Mouse (Mus musculus): Measurements from ENCODE around the gene Evi5. TPM values are rescaled to one million over a fixed set of nuclear protein-coding genes. Genes with fewer than 3 reads are reported as not detected.

Evi5 gene
- polyA plus RNA-seq, 1 experiment from 2014 or later: 58.5 TPM

DNA sequence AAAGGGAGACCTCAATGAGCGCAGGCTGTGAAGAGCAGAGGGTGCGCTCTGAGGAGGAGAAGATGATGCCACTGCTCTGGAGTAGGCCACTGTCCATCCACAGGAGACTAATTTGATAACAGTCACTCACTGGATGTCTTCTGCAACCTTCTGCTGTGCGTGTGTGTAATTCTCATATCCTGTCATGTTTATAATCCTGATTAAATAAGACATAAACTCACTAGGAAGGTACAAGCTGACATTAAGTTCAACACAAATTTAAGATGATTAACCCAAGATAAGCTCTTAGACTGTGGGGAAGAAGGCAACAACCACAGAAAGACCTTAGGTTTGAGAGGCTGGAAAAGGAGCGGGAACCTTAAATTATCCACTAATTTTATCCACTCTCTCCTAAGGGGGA, 109.0 kb downstream of the Evi5 start:
- no peak for ATAC-seq (ENCODE audit: low read depth)
- no peak overlapping the region for H3K27ac ChIP-seq (replicated peaks; ENCODE audit: low read depth, low read length)

DNA sequence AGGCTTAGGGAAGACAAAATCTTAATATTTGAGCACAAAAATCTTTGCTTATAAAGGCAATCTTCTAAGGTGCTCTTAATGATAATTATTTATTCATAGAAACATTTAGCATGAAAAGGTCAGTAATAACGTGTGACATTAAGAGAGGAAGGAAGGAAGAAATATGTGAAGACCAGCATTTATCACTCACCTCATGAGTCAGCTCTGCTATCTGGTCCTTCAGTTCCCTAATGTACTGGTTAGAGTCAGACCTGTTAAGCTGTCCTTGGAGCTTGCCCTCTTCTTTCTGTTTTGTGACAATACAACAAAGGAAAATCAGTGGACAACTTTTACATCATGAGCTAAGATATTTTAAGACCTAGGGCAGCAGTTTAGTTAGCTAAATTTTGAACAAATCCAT, 110.4 kb downstream of the Evi5 start:
- peaks cover 5% of the 10 kb centered on the region; the same call in 1 of the 2 replicates for H3K36me3 ChIP-seq (ENCODE audit: control insufficient read depth, insufficient read depth, low read length)
- no peaks in the 10 kb centered on the region for H3K27me3 ChIP-seq (replicated peaks; ENCODE audit: control insufficient read depth, insufficient read depth, low read length)
- H3K4me3 ChIP-seq (ENCODE audit: low read depth, low read length): no peak overlapping the region
- peaks cover 3% of the 10 kb centered on the region; the same call in 1 of the 2 replicates for H3K9me3 ChIP-seq (ENCODE audit: control insufficient read depth, low read length)
- H3K4me2 ChIP-seq (ENCODE audit: low read depth, low read length): no peak overlapping the region
- DNase-seq (ENCODE audit: low spot score) (no peak), ATAC-seq (ENCODE audit: low read depth) (no peak)
- no peak overlapping the region for H3K27ac ChIP-seq (replicated peaks; ENCODE audit: low read depth, low read length)
- no peak overlapping the region for H3K9ac ChIP-seq (ENCODE audit: low read depth, low read length)
- no peaks in the 10 kb centered on the region for H3K4me1 ChIP-seq (ENCODE audit: control insufficient read depth, insufficient read depth, low read length)
- WGBS: 71% methylated on average over 1 of the region's 1 CpGs

More for the DNA sequence above, 109.0 kb downstream of the Evi5 start:
- no peak overlapping the region for H3K9ac ChIP-seq (ENCODE audit: low read depth, low read length)
- no peak overlapping the region for H3K4me2 ChIP-seq (ENCODE audit: low read depth, low read length)
- 90% methylated on average over 4 of the region's 4 CpGs for WGBS
- peaks cover 3% of the 10 kb centered on the region; the same call in 1 of the 2 replicates for H3K9me3 ChIP-seq (ENCODE audit: control insufficient read depth, low read length)
- H3K4me1 ChIP-seq (ENCODE audit: control insufficient read depth, insufficient read depth, low read length): no peaks in the 10 kb centered on the region
- no peak for DNase-seq (ENCODE audit: low spot score)
- peaks cover 5% of the 10 kb centered on the region; the same call in 1 of the 2 replicates for H3K36me3 ChIP-seq (ENCODE audit: control insufficient read depth, insufficient read depth, low read length)
- no peak overlapping the region for H3K4me3 ChIP-seq (ENCODE audit: low read depth, low read length)
- H3K27me3 ChIP-seq (replicated peaks; ENCODE audit: control insufficient read depth, insufficient read depth, low read length): no peaks in the 10 kb centered on the region

DNA sequence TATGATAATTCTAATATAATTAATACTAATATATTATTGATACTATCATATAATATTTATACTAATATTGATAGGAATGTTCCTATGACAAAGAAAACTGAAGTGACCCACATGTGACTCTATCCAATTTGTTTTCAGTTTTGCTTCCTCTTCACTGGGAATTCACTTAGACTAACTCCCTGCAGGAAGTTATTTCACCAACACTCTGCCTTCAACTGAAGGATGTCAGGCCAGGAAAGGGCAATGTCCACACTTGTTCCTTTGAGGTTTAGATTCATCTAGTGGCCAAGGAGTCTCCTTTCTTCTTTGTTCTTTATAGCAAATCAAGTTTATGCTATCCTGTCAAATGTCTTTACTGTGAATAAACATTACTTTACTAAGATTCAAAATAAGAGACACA, 111.2 kb downstream of the Evi5 start:
- H3K4me3 ChIP-seq (ENCODE audit: low read depth, low read length): no peak overlapping the region
- H3K4me1 ChIP-seq (ENCODE audit: control insufficient read depth, insufficient read depth, low read length): no peaks in the 10 kb centered on the region
- no peak overlapping the region for H3K9ac ChIP-seq (ENCODE audit: low read depth, low read length)
- peaks cover 5% of the 10 kb centered on the region; the same call in 1 of the 2 replicates for H3K36me3 ChIP-seq (ENCODE audit: control insufficient read depth, insufficient read depth, low read length)
- H3K4me2 ChIP-seq (ENCODE audit: low read depth, low read length): no peak overlapping the region
- DNase-seq (ENCODE audit: low spot score) (no peak), ATAC-seq (ENCODE audit: low read depth) (no peak)
- no peaks in the 10 kb centered on the region for H3K27me3 ChIP-seq (replicated peaks; ENCODE audit: control insufficient read depth, insufficient read depth, low read length)
- H3K9me3 ChIP-seq (ENCODE audit: control insufficient read depth, low read length): peaks cover 3% of the 10 kb centered on the region; the same call in 1 of the 2 replicates
- H3K27ac ChIP-seq (replicated peaks; ENCODE audit: low read depth, low read length): no peak overlapping the region

DNA sequence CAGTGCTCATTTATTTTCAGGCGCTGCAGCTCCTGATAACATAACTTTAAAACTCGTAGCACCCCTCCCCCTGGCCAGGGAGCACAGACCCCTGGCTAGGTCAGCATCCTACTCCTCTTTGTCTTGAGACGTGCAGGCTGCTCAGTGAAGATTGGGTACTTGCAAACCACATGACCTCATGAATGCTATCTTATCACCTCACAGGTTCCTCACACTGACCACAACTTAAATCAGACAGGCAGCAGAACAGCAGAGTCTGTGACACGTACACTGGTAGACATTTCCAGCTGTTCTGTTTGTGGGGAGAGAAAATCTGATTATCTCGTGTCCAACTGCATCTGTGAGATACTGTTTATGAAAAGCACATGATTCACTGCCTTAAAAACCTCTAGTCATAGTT, 115.8 kb downstream of the Evi5 start:
- Histone ChIP-seq H3K4me2 (ENCODE audit: low read depth, low read length) (no peak overlapping the region), H3K27me3 (replicated peaks; ENCODE audit: control insufficient read depth, insufficient read depth, low read length) (no peaks in the 10 kb centered on the region), H3K4me3 (ENCODE audit: low read depth, low read length) (no peak overlapping the region), H3K9ac (ENCODE audit: low read depth, low read length) (no peak overlapping the region), H3K9me3 (ENCODE audit: control insufficient read depth, low read length) (no peaks in the 10 kb centered on the region), H3K36me3 (ENCODE audit: control insufficient read depth, insufficient read depth, low read length) (0 out of 2 replicates have a peak, but pooled peaks cover 4% of the 10 kb centered on the region), H3K4me1 (ENCODE audit: control insufficient read depth, insufficient read depth, low read length) (no peaks in the 10 kb centered on the region), H3K27ac (replicated peaks; ENCODE audit: low read depth, low read length) (no peak overlapping the region)
- DNase-seq (ENCODE audit: low spot score) (no peak), ATAC-seq (ENCODE audit: low read depth) (no peak)
- WGBS: 67% methylated on average over 5 of the region's 5 CpGs

DNA sequence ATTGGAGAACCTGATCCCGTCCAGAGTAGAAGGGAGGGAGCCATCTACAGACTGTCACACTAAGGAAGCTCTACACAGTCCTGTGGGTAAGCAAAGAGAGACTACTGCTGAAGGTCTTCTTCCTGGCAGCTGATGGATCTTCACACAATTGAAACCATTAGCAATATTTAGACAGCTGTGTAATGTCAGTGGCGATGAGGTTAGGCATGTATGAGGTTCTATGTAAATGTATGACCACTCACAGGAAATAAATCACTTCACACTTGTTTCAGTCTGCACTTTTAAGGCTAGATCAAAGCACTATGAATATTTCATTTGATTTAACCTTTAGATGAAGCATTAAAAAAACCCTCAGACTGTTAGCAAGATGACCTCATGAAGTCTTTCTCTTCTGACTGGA, 118.8 kb downstream of the Evi5 start:
- Histone ChIP-seq H3K9ac (ENCODE audit: low read depth, low read length) (no peak overlapping the region), H3K9me3 (ENCODE audit: control insufficient read depth, low read length) (no peaks in the 10 kb centered on the region), H3K27me3 (replicated peaks; ENCODE audit: control insufficient read depth, insufficient read depth, low read length) (no peaks in the 10 kb centered on the region), H3K36me3 (ENCODE audit: control insufficient read depth, insufficient read depth, low read length) (0 out of 2 replicates have a peak, but pooled peaks cover 10% of the 10 kb centered on the region), H3K4me2 (ENCODE audit: low read depth, low read length) (no peak overlapping the region), H3K4me3 (ENCODE audit: low read depth, low read length) (no peak overlapping the region), H3K27ac (replicated peaks; ENCODE audit: low read depth, low read length) (no peak overlapping the region), H3K4me1 (ENCODE audit: control insufficient read depth, insufficient read depth, low read length) (no peaks in the 10 kb centered on the region)
- no peak for DNase-seq (ENCODE audit: low spot score)
- no peak for ATAC-seq (ENCODE audit: low read depth)
- WGBS: 74% methylated on average over 2 of the region's 2 CpGs

DNA sequence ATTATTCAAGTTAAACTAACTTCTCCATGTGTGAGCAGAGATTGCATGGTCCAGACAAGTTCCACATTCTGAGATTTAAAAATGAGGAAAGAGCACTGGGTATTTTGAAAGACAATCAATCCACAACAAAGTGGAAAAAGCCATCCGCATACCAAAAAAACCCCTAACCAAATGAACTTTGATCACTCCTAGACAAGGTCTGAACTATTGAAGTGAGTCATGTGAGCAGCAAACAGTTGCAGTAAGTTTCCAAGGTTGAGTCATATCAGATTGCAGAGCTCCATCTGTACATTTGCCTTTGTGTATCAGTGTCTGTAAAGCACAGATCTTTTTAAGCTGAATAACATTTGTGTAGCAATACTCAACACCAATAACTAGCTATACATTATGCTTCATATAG, 120.2 kb downstream of the Evi5 start:
- Histone ChIP-seq H3K27ac (replicated peaks; ENCODE audit: low read depth, low read length) (no peak overlapping the region), H3K4me2 (ENCODE audit: low read depth, low read length) (no peak overlapping the region), H3K27me3 (replicated peaks; ENCODE audit: control insufficient read depth, insufficient read depth, low read length) (no peaks in the 10 kb centered on the region), H3K4me1 (ENCODE audit: control insufficient read depth, insufficient read depth, low read length) (no peaks in the 10 kb centered on the region), H3K9ac (ENCODE audit: low read depth, low read length) (no peak overlapping the region), H3K4me3 (ENCODE audit: low read depth, low read length) (no peak overlapping the region), H3K36me3 (ENCODE audit: control insufficient read depth, insufficient read depth, low read length) (0 out of 2 replicates have a peak, but pooled peaks cover 10% of the 10 kb centered on the region), H3K9me3 (ENCODE audit: control insufficient read depth, low read length) (no peaks in the 10 kb centered on the region)
- no peak for ATAC-seq (ENCODE audit: low read depth)
- DNase-seq (ENCODE audit: low spot score): no peak
- 86% methylated on average over 1 of the region's 1 CpGs for WGBS

DNA sequence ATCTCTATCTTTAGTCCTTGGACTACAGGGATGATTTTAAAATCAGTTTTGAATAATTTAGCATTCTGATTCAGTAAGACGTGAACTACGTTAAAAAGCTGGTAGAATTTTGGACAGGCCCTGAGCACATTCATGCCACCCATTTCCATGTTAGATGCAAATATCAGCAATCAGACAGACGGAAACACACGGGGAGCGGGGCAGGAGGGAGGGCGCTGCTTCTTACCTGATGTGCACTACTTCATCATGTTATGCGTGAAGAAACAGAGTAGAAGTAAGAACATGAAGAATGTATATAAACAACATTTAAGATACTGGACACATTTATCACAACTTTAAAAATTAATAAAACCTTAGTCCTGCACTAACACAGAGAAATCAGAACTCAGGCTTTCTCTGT, 121.3 kb downstream of the Evi5 start:
- no peak overlapping the region for H3K27ac ChIP-seq (replicated peaks; ENCODE audit: low read depth, low read length)
- ATAC-seq (ENCODE audit: low read depth): no peak
- 0 out of 2 replicates have a peak, but pooled peaks cover 10% of the 10 kb centered on the region for H3K36me3 ChIP-seq (ENCODE audit: control insufficient read depth, insufficient read depth, low read length)
- no peak overlapping the region for H3K9ac ChIP-seq (ENCODE audit: low read depth, low read length)
- 93% methylated on average over 7 of the region's 7 CpGs for WGBS
- H3K4me2 ChIP-seq (ENCODE audit: low read depth, low read length): no peak overlapping the region
- H3K4me3 ChIP-seq (ENCODE audit: low read depth, low read length): no peak overlapping the region
- no peaks in the 10 kb centered on the region for H3K9me3 ChIP-seq (ENCODE audit: control insufficient read depth, low read length)
- H3K27me3 ChIP-seq (replicated peaks; ENCODE audit: control insufficient read depth, insufficient read depth, low read length): no peaks in the 10 kb centered on the region
- no peak for DNase-seq (ENCODE audit: low spot score)
- H3K4me1 ChIP-seq (ENCODE audit: control insufficient read depth, insufficient read depth, low read length): no peaks in the 10 kb centered on the region

DNA sequence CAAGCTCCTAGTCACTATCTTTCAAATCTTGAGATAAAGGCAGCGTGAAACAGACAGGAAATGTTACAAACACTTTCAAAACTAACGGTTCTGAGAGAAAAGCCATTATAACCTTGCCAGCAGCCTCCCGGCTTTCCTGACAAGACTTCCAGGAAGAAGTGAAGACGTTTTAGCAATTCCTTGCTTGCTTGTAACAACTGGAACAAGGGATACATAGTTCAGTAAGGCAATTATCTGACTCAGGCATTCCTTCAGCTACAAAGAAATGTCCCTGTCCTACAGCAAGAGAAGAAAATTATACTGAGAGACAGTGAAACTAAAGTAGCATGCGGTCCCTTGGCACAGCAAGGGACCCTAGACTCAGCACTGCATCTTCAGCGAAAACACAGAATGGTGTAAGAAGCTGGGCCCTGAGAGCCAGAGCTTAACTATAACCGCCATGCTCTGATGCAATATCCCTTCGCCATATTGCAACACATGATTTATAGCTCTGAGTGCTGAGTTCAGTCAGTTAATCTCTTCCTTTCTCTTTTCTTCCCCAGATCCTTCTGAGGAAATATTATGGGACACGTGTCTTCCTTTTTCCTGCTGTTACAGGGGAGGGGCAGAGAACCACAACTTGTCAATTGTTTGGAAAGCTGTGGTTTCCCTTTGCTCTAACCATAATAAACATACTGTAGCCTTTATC, 125.5 kb downstream of the Evi5 start:
- 0 out of 2 replicates have a peak, but pooled peaks cover 11% of the 10 kb centered on the region for H3K36me3 ChIP-seq (ENCODE audit: control insufficient read depth, insufficient read depth, low read length)
- no peaks in the 10 kb centered on the region for H3K9me3 ChIP-seq (ENCODE audit: control insufficient read depth, low read length)
- DNase-seq (ENCODE audit: low spot score) (no peak), ATAC-seq (ENCODE audit: low read depth) (no peak)
- no peak overlapping the region for H3K4me3 ChIP-seq (ENCODE audit: low read depth, low read length)
- no peaks in the 10 kb centered on the region for H3K27me3 ChIP-seq (replicated peaks; ENCODE audit: control insufficient read depth, insufficient read depth, low read length)
- no peaks in the 10 kb centered on the region for H3K4me1 ChIP-seq (ENCODE audit: control insufficient read depth, insufficient read depth, low read length)
- H3K9ac ChIP-seq (ENCODE audit: low read depth, low read length): no peak overlapping the region
- H3K4me2 ChIP-seq (ENCODE audit: low read depth, low read length): no peak overlapping the region
- no peak overlapping the region for H3K27ac ChIP-seq (replicated peaks; ENCODE audit: low read depth, low read length)
- WGBS: 71% methylated on average over 9 of the region's 9 CpGs

DNA sequence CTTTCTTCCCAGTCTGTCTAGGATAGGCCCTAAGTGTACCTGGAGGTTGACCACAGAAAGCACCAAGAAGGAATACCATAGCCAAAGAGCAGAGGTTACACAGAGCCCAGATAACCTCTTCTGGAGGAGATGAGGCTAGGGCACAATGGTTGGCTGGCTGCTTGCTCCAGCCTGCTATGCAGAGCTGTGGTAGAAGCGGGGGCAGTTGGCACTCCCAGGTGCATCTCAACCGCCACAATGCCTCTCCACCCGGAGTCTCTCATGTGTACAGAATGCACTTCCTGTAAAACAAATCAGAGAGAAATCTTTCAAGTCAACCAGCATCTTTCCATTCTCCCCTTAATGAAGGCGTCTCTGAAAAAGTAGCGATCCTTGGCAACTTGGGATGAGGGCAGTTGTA, 135.9 kb downstream of the Evi5 start:
- Histone ChIP-seq H3K27ac (replicated peaks; ENCODE audit: low read depth, low read length) (no peak overlapping the region), H3K27me3 (replicated peaks; ENCODE audit: control insufficient read depth, insufficient read depth, low read length) (no peaks in the 10 kb centered on the region), H3K4me1 (ENCODE audit: control insufficient read depth, insufficient read depth, low read length) (no peaks in the 10 kb centered on the region), H3K4me2 (ENCODE audit: low read depth, low read length) (no peak overlapping the region), H3K9me3 (ENCODE audit: control insufficient read depth, low read length) (no peaks in the 10 kb centered on the region), H3K36me3 (ENCODE audit: control insufficient read depth, insufficient read depth, low read length) (0 out of 2 replicates have a peak, but pooled peaks cover 4% of the 10 kb centered on the region), H3K9ac (ENCODE audit: low read depth, low read length) (no peak overlapping the region), H3K4me3 (ENCODE audit: low read depth, low read length) (no peak overlapping the region)
- ATAC-seq (ENCODE audit: low read depth): no peak
- WGBS: 94% methylated on average over 5 of the region's 5 CpGs
- no peak for DNase-seq (ENCODE audit: low spot score)

All from embryonic facial prominence, embryonic 14.5 days (tissue).